Mouse (Mus musculus) spleen, adult 2 months (tissue): ENCODE measurements at regions not wholly inside any gene's neighbourhood (a gene's known extent, or its start where the extent isn't known, plus 50 kb on each side); places are given as distances from the start of the nearest gene placed in this dataset.

Experiments
- CTCF ChIP-seq: fragments of 200-500 bp; IDR thresholded peaks from 2 replicates; pipeline ENCODE4 v1.5.1; 2011; ENCODE audit warnings: mild to moderate bottlenecking, inconsistent platforms; ENCODE audit not compliant: insufficient read depth, insufficient read length, insufficient replicate concordance; ENCODE audit errors: extremely low read depth
- POLR2A ChIP-seq: fragments of 200-500 bp; IDR thresholded peaks from 2 replicates; pipeline ENCODE4 v1.6.1; 2011; ENCODE audit warnings: low read depth, low read length, inconsistent platforms

GRCm38 (mm10) chr6:94811846-94812245, 111.9 kb upstream of the Lrig1 start:
- TF ChIP-seq POLR2A (no peak), CTCF (no peak)
